Mouse (Mus musculus): ENCODE data around the gene Cfap45. TPM values are rescaled to one million over a fixed set of nuclear protein-coding genes. Genes with fewer than 3 reads are reported as not detected.

Cfap45 gene
- 1.3 TPM in 2 replicates for polyA plus RNA-seq (2016; fragmentation: Nextera tagmentation; extraction: Ambion mirVana)

DNA sequence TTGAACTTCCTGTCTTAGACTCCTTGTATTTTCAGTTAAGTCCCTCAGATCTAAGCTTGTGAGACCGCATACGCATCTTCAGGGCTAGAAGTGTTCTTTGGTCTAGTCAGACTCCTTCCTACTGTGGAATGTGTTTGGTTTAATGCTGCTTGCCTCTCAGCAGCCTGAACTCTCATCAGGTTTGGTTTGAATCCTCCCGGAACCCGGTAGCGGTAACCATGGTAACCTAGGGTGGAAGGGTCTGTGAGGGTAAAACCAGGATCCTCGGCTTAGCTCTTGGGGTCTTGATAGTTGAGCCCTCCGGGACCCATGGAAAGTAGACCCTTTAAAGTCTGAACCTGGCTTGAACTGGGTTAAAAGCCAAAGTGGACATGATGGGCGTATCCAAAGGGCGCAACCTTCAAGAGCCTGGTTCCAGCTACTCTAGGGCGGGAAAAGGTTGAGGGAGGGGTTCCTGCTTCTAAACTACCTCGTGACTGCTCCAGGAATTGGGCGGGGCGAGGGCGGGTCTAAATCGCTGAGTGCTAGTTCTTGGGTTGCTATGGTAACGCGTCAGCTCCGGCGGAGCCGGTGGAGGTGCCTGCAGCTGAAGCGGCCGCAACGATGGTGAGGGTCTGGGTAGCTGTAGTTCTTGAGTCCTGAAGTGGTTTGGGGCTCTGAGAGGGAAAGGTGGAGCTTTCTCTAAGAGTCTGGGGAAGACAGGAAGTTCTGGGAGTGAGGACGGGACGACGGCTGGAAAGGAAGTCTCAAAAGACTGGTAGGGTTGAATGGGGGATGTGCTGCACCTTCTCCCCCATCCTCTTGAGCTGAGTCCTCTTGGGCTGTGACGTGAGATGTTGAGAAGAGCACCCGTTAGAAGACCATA is at the start of gene Cfap45:
Gene Cfap45 (plus strand): TSS at position 226 of the 865 bp plus-strand sequence.
- H3K4me1 ChIP-seq, result peaks cover 33% of the 10 kb centered on the region
- H3K9me3 ChIP-seq, result peaks cover 6% of the 10 kb centered on the region; the same call in 1 of the 2 replicates
- H3K36me3 ChIP-seq (replicated peaks), result no peaks in the 10 kb centered on the region
- peak within 1 kb of the TSS; percentile 71 for H3K27ac ChIP-seq (replicated peaks)
- peaks cover 13% of the 10 kb centered on the region; the same call in 1 of the 2 replicates for H3K27me3 ChIP-seq (replicated peaks; ENCODE audit: low read depth, poor library complexity, severe bottlenecking)
- peak; percentile 95 for DNase-seq (ENCODE audit: low spot score)
- 3% methylated on average over 28 of the region's 28 CpGs for WGBS
- H3K4me3 ChIP-seq, result peak within 1 kb of the TSS; percentile 48

- Histone ChIP-seq H3K9me3 (no peaks in the 10 kb centered on the region), H3K27me3 (replicated peaks; ENCODE audit: low read depth, poor library complexity, severe bottlenecking) (no peaks in the 10 kb centered on the region), H3K4me1 (peaks cover 8% of the 10 kb centered on the region; the same call in 1 of the 2 replicates), H3K4me3 (no peak overlapping the region), H3K27ac (replicated peaks) (no peak overlapping the region), H3K36me3 (replicated peaks) (no peaks in the 10 kb centered on the region)
- DNase-seq (ENCODE audit: low spot score), result no peak
These were observed 47.7 kb upstream of the Cfap45 start for GRCm38 (mm10) chr1:172472909-172473308.

DNA sequence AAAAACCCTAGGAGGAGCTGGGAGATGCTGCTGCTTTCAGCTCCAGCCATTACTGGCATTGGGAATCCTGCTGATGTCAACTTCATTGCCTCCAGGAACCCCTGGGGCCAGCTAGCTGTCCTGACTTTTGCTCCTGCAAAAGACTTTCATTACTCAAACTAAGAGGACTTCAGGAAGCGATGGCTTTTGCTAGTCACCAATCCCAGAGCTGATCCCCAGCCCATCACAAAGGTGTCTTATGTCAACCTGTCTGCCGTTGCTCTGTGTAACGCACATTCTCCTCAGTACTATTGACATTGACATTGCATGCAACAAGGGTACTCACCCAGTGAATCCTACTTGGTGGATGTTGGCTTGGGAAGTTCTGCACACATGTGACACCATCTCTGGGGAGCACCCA is 46.4 kb upstream of the Cfap45 start:
- 80% methylated on average over 3 of the region's 3 CpGs for WGBS
- Histone ChIP-seq H3K4me3 (no peak overlapping the region), H3K27ac (replicated peaks) (no peak overlapping the region), H3K36me3 (replicated peaks) (no peaks in the 10 kb centered on the region), H3K27me3 (replicated peaks; ENCODE audit: low read depth, poor library complexity, severe bottlenecking) (0 out of 2 replicates have a peak, but pooled peaks cover 4% of the 10 kb centered on the region), H3K9me3 (no peaks in the 10 kb centered on the region), H3K4me1 (peaks cover 8% of the 10 kb centered on the region; the same call in 1 of the 2 replicates)
- no peak for DNase-seq (ENCODE audit: low spot score)

DNA sequence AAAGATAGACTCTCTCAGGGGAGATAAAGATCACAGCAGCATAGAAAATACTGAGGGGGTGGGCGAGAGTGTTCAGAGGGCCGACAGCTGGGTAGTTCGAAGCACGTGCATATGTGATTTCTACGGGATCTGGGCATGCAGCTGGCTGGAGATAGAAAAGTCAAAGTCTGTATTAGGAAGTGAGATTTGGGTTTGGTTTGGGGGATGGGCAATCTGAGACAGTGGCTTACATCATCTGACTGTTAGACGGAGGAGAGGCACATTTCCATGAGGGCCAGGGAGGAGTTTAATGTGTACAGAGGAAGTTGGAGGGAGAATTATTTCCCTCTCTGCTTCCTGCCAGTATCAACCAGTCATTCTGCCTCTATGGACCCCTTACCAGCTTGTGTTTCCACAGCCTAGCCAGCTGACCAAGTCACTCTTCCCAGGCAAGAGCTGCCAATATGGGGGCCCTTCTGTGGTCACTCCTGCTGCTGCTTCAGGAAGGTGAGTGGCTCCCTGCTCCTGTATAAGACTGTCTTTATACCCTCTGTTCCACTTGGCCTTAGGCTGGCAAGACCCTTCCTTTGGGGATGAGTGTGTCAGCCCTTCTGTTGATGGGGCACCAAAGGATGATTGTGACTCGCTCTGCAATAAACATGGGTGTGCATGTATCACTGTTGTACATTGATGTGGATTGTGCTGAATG is 45.4 kb upstream of the Cfap45 start, which contains the start of gene Slamf9:
Gene Slamf9 (plus strand): TSS at position 305 of the 688 bp plus-strand sequence.
- WGBS, result 80% methylated on average over 7 of the region's 7 CpGs
- Histone ChIP-seq H3K9me3 (no peaks in the 10 kb centered on the region), H3K27me3 (replicated peaks; ENCODE audit: low read depth, poor library complexity, severe bottlenecking) (peaks cover 4% of the 10 kb centered on the region; the same call in 1 of the 2 replicates), H3K36me3 (replicated peaks) (no peaks in the 10 kb centered on the region), H3K27ac (replicated peaks) (no peak within 1 kb of the TSS), H3K4me3 (no peak within 1 kb of the TSS), H3K4me1 (no peaks in the 10 kb centered on the region)
- no peak for DNase-seq (ENCODE audit: low spot score)

DNA sequence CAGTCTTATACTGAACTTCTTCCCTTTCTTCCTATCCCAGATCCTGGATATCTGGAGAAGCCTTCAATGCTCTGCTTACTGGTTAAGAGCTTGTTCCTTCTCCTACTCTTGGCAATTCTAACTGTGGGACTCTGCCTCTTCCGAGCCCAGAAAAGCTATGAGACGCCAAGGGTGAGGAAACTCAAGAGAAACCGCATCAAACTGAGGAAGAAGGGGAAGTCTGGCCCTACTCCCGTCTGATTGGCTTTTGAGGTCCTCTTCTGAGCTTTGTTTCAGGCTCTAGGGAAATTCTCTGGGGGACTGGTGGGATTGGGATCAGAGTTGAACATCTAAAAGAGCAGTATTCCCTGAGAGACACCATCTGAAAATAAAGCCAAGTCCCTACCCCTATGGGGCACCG is 42.6 kb upstream of the Cfap45 start:
- no peak for DNase-seq (ENCODE audit: low spot score)
- Histone ChIP-seq H3K9me3 (no peaks in the 10 kb centered on the region), H3K27ac (replicated peaks) (no peak overlapping the region), H3K4me3 (no peak overlapping the region), H3K27me3 (replicated peaks; ENCODE audit: low read depth, poor library complexity, severe bottlenecking) (peaks cover 12% of the 10 kb centered on the region), H3K4me1 (peaks cover 17% of the 10 kb centered on the region), H3K36me3 (replicated peaks) (no peaks in the 10 kb centered on the region)
- 81% methylated on average over 5 of the region's 5 CpGs for WGBS

DNA sequence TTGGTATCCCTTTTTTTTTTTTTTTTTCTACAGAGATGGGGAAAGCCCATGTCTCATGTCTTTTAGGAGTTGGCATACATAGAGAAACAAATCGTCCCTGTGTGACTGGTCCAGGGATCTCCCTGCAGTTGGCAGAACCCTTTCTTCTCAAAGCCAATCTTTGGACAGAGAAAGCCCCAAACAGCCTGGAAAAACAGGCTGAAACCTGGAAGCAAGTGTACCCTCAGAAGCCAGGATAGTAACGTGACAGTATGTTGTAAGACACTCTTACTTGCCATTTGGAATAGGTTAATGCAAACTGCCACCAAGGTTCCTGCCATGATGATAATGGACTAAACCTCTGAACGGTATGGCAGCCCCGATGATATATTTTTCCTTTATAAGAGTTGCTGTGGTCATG is 40.2 kb upstream of the Cfap45 start:
- H3K4me1 ChIP-seq, result peaks cover 41% of the 10 kb centered on the region
- no peak overlapping the region for H3K4me3 ChIP-seq
- 89% methylated on average over 4 of the region's 4 CpGs for WGBS
- peaks cover 13% of the 10 kb centered on the region for H3K36me3 ChIP-seq (replicated peaks)
- peaks cover 12% of the 10 kb centered on the region for H3K27me3 ChIP-seq (replicated peaks; ENCODE audit: low read depth, poor library complexity, severe bottlenecking)
- no peak overlapping the region for H3K27ac ChIP-seq (replicated peaks)
- DNase-seq (ENCODE audit: low spot score), result no peak
- no peaks in the 10 kb centered on the region for H3K9me3 ChIP-seq

DNA sequence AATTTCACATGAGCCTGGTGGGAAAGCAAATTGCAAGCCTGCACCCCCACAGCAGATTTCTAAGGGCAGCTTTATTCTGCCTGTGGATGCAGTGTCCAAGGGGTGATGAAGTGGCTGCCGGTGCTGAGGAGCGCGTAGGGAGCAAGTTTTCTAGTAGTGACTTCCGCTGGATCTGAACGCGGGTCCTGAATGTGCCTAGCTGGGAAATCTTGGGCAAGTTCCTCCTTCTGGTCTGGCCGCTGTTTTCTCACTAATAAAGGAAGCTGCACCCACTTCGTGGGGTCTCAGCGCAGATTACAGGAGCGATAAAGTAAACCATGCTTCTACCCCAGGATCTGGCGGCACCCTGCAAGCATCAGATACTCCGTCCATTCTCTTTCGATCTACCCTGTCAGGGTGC is 39.5 kb upstream of the Cfap45 start:
- Histone ChIP-seq H3K4me1 (peaks cover 48% of the 10 kb centered on the region), H3K27me3 (replicated peaks; ENCODE audit: low read depth, poor library complexity, severe bottlenecking) (peaks cover 12% of the 10 kb centered on the region), H3K9me3 (no peaks in the 10 kb centered on the region), H3K4me3 (peak overlapping the region; percentile 71), H3K27ac (replicated peaks) (peak overlapping the region; percentile 91), H3K36me3 (replicated peaks) (peaks cover 20% of the 10 kb centered on the region)
- no peak for DNase-seq (ENCODE audit: low spot score)
- WGBS, result 14% methylated on average over 13 of the region's 13 CpGs

DNA sequence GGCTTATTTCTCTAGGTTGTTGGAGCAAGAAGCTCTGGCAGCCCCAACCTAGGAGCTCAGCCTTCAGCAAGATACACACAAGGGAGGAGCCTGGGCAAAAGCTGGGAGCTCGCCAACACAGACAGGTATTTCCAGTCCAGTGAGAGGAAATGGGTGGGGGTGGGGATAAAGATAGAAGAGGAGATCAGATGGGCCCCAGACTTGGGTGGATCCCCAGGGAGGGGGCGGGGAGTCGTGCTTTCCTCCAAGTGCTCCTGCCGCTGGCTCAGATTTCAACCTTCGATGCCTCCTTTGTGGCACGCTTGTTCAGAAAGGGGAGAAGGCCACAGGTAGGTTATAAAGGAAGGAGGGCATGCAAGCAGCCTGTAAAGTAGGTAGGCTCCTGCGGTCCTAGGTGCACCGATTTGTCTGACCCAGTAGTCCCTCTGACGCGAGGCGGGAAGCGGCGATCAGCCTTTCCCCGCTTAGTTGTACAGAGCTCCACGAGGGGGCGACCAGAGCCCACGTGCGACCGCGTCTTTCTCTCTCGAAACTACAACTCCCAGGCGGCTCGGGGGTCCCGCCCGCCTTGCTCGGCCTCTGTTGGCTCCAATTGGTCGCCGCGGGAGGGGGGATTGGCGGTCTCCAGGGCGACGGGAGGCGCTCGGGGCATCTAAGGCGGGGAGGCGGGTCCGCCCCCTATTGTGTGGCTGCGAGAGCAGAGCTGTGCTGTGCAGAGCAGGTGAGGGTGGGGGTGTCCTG is 38.9 kb upstream of the Cfap45 start, which contains the start of gene Igsf9:
Gene Igsf9 (plus strand): TSS at position 249 of the 741 bp plus-strand sequence.
- peaks cover 26% of the 10 kb centered on the region for H3K36me3 ChIP-seq (replicated peaks)
- peak; percentile 98 for DNase-seq (ENCODE audit: low spot score)
- WGBS, result under 1% methylated on average over 38 of the region's 38 CpGs
- no peaks in the 10 kb centered on the region for H3K9me3 ChIP-seq
- peak within 1 kb of the TSS; percentile 71 for H3K4me3 ChIP-seq
- H3K27me3 ChIP-seq (replicated peaks; ENCODE audit: low read depth, poor library complexity, severe bottlenecking), result peaks cover 12% of the 10 kb centered on the region
- H3K4me1 ChIP-seq, result peaks cover 54% of the 10 kb centered on the region
- H3K27ac ChIP-seq (replicated peaks), result peak within 1 kb of the TSS; percentile 91

- peak overlapping the region; percentile 71 for H3K4me3 ChIP-seq
- H3K27ac ChIP-seq (replicated peaks), result peak overlapping the region; percentile 91
- H3K4me1 ChIP-seq, result peaks cover 64% of the 10 kb centered on the region
- no peaks in the 10 kb centered on the region for H3K9me3 ChIP-seq
- DNase-seq (ENCODE audit: low spot score), result peak; percentile 40
- H3K27me3 ChIP-seq (replicated peaks; ENCODE audit: low read depth, poor library complexity, severe bottlenecking), result peaks cover 12% of the 10 kb centered on the region
- WGBS, result under 1% methylated on average over 12 of the region's 12 CpGs
- peaks cover 37% of the 10 kb centered on the region for H3K36me3 ChIP-seq (replicated peaks)
These were observed 37.9 kb upstream of the Cfap45 start for GRCm38 (mm10) chr1:172482518-172483360.

DNA sequence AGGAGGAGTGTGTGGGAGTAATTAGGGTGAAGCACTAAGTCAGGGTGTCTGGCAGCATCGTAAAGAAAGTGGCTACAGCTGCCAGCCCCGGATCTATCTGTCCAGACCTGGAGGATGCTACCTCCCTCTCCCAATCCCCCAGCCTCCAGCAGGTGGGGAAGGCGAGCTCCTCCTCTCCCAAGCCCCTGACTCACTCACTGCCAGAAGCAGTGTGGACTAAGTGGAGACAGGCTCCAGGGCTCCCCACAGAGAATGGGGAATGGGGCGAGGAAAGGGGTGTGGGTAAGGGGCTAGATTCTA is 37.3 kb upstream of the Cfap45 start:
- H3K4me3 ChIP-seq, result peak overlapping the region; percentile 71
- H3K36me3 ChIP-seq (replicated peaks), result peaks cover 42% of the 10 kb centered on the region
- peaks cover 12% of the 10 kb centered on the region for H3K27me3 ChIP-seq (replicated peaks; ENCODE audit: low read depth, poor library complexity, severe bottlenecking)
- WGBS, result 14% methylated on average over 4 of the region's 4 CpGs
- peak overlapping the region; percentile 91 for H3K27ac ChIP-seq (replicated peaks)
- H3K4me1 ChIP-seq, result peaks cover 69% of the 10 kb centered on the region
- H3K9me3 ChIP-seq, result no peaks in the 10 kb centered on the region
- DNase-seq (ENCODE audit: low spot score), result peak; percentile 37

DNA sequence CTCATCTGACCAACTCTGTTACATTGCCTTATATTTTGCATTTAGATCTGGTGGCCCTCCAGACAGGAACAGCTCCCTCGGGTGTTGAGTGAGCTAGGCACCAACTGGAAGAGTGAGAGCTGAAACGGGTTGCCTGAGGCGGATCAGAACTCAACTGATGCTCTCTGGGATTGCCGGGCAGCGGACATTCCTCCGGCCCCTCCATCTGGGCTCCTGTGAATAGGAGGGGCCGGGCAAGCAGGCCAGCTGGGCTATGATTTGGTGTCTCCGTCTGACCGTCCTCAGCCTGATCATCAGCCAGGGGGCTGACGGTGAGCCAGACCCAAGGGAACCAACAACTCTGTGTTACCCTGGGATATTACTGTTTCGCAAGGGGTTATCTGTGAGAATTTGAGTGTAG is 36.4 kb upstream of the Cfap45 start:
- Histone ChIP-seq H3K27ac (replicated peaks) (peak overlapping the region; percentile 31), H3K27me3 (replicated peaks; ENCODE audit: low read depth, poor library complexity, severe bottlenecking) (peaks cover 8% of the 10 kb centered on the region), H3K36me3 (replicated peaks) (peaks cover 52% of the 10 kb centered on the region), H3K4me1 (peaks cover 75% of the 10 kb centered on the region), H3K9me3 (no peaks in the 10 kb centered on the region), H3K4me3 (peak overlapping the region; percentile 71)
- WGBS, result 39% methylated on average over 11 of the region's 11 CpGs
- peak; percentile 31 for DNase-seq (ENCODE audit: low spot score)
